Mouse (Mus musculus): ENCODE data around the gene Phf13.

DNA sequence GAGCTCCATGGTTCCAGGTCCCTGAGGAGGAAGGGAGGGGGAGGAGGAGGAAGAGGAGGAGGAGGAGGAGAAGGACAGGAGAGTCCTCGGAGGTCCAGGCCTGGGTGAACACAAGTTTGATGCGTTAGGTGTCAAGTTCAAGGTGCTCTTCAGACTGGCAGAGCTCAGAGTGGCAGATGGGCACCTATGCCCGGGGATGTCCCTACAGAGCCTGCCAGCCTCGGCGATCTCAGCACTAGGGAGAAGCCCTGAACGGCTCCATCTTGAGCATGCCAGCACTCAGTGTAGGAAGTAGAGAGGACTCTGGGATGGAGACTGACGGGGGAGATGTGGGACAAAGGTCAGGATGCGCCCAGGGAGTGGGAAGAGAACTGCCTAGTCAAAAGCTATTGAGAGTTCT lies 9.4 kb downstream of the Phf13 start:
- TF ChIP-seq CTCF (IDR thresholded peaks at IDR 0.05; ENCODE audit: borderline replicate concordance, extremely low read depth, insufficient read depth, insufficient read length) = no peak
- TF ChIP-seq POLR2A (IDR thresholded peaks at IDR 0.05; ENCODE audit: borderline replicate concordance, extremely low read depth, insufficient read depth, insufficient read length, poor library complexity, severe bottlenecking) = no peak
